Mouse (Mus musculus): ENCODE measurements around the gene Zmat1. TPM values are rescaled to one million over a fixed set of nuclear protein-coding genes. Genes with fewer than 3 reads are reported as not detected.
"Not testable (repeated sequence)": the region's sequence is repeated elsewhere in the genome, so short reads cannot be mapped to it uniquely, and the experiment has no call there.

Gene Zmat1
- polyA plus RNA-seq (2015; fragmentation: Nextera tagmentation; extraction: Ambion mirVana): 6.2 and 6.5 TPM in 2 replicates

DNA sequence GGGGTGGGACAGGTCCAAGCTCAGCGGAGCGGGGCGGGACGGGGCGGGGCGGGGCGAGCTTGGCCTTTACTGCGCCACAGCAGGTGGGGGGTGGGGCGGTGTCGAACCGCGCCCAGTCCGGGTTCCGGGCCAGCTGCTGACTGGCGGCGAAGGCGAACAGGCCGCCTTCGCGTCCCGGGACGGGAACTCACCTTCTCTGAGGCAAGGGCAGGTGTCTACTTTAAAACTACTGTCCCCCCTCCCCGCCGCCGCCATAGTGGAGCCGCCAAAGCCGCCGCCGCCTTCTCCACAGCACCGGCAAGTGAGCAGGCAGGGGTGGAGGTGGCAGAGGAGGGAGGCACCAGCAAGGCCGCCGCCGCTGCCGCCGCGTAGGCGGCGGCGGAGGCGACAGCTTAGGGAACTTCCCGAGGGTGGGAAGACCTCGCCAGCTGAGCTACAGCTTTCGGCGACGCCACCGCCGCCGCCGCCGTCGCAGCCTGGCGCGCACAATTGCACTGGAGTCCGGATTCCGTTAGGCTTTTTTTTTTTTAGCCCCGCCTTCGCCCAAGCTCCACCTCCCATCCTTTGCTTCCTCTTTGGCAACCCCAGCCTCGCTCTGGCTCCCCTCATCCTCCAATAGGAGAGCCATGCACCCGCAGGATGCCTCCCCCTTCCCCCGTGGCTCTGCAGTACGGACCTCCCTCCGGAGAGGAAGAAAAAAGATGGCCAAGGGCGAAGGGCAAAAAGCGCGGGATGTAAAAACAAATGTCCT lies at the start of gene Zmat1:
Zmat1 (minus strand) TSS at position 490 of the 751 bp plus-strand sequence.
- 19% methylated on average over 55 of the region's 65 CpGs for WGBS
- H3K9me3 ChIP-seq: no peaks in the 10 kb centered on the region
- peaks cover 18% of the 10 kb centered on the region for H3K27me3 ChIP-seq
- peak within 1 kb of the TSS; percentile 58 for H3K4me3 ChIP-seq
- peak; percentile 98 for ATAC-seq (ENCODE audit: insufficient number of reproducible peaks, low FRiP score, low TSS enrichment, low read depth)
- peak within 1 kb of the TSS; percentile 91 for H3K27ac ChIP-seq
- no peaks in the 10 kb centered on the region for H3K36me3 ChIP-seq
- H3K4me1 ChIP-seq: no peaks in the 10 kb centered on the region
- H3K4me2 ChIP-seq: peak within 1 kb of the TSS; percentile 35
- H3K9ac ChIP-seq: peak within 1 kb of the TSS; percentile 72

DNA sequence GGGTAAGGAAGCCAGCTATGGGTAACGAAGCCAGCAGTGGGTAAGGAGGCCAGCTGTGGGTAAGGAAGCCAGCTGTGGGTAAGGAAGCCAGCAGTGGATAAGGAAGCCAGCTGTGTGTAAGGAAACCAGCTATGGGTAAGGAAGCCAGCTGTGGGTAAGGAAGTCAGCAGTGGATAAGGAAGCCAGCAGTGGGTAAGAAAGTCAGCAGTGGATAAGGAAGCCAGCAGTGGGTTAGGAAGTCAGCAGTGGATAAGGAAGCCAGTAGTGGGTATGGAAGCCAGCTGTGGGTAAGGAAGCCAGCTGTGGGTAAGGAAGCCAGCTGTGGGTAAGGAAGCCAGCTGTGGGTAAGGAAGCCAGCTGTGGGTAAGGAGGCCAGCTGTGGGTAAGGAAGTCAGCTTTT lies 44.9 kb upstream of the Zmat1 start:
- H3K4me1 ChIP-seq; H3K4me2 ChIP-seq; H3K4me3 ChIP-seq; H3K27ac ChIP-seq; H3K9ac ChIP-seq; H3K36me3 ChIP-seq; ATAC-seq (ENCODE audit: insufficient number of reproducible peaks, low FRiP score, low TSS enrichment, low read depth); H3K9me3 ChIP-seq: not testable (repeated sequence)
- 68% methylated on average over 1 of the region's 1 CpGs for WGBS
- peaks cover 18% of the 10 kb centered on the region for H3K27me3 ChIP-seq

DNA sequence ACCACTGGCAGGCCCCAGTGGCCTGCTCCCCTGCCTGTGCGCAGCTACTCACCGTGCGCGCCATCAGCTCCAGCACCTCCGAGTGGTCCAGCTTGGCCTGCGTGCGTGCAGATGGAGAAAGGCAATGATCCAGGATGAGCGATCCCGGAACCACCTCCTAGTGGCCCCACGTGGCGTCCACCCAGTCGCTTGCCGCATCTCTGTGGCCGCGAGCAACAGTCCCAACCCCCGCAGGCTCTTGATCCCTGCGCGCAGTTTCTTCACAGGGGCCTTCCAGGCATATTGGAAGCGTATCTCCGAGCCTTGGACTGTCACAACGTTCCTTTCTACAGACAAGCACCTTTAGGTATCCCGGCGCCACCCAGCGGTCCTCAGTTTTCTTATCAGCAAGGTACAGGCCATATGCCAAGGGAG lies 27.0 kb upstream of the Zmat1 start:
- no peaks in the 10 kb centered on the region for H3K9me3 ChIP-seq
- H3K4me1 ChIP-seq: peaks cover 4% of the 10 kb centered on the region; the same call in 1 of the 2 replicates
- H3K27me3 ChIP-seq: peaks cover 20% of the 10 kb centered on the region
- H3K4me3 ChIP-seq: peak overlapping the region; percentile 22
- peak overlapping the region; percentile 46 for H3K4me2 ChIP-seq
- H3K27ac ChIP-seq: no peak overlapping the region
- no peak for ATAC-seq (ENCODE audit: insufficient number of reproducible peaks, low FRiP score, low TSS enrichment, low read depth)
- 27% methylated on average over 24 of the region's 24 CpGs for WGBS
- no peak overlapping the region for H3K9ac ChIP-seq
- no peaks in the 10 kb centered on the region for H3K36me3 ChIP-seq

DNA sequence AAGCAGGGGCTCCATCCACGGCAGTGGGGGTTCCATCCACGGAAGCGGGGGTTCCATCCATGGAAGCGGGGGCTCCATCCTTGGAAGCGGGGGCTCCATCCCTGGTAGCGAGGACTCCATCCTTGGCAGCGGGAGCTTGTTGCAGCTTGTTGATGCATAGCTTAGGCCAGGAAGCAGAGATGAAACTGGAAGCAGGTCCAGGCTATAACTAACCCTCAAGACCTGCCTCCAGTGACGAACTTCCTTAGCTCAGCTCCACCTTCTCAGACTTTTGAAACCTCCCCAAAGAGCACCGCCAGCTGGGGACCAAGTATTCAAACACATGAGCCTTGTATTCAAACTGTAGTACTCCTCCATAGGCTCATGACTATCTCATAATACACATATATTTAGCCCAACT lies 16.1 kb upstream of the Zmat1 start:
- Histone ChIP-seq H3K9me3 (no peaks in the 10 kb centered on the region), H3K4me1 (no peaks in the 10 kb centered on the region), H3K27ac (no peak overlapping the region), H3K4me3 (no peak overlapping the region), H3K27me3 (peaks cover 16% of the 10 kb centered on the region; the same call in 1 of the 2 replicates), H3K9ac (no peak overlapping the region), H3K4me2 (no peak overlapping the region), H3K36me3 (no peaks in the 10 kb centered on the region)
- WGBS: 81% methylated on average over 9 of the region's 9 CpGs
- ATAC-seq (ENCODE audit: insufficient number of reproducible peaks, low FRiP score, low TSS enrichment, low read depth): no peak

DNA sequence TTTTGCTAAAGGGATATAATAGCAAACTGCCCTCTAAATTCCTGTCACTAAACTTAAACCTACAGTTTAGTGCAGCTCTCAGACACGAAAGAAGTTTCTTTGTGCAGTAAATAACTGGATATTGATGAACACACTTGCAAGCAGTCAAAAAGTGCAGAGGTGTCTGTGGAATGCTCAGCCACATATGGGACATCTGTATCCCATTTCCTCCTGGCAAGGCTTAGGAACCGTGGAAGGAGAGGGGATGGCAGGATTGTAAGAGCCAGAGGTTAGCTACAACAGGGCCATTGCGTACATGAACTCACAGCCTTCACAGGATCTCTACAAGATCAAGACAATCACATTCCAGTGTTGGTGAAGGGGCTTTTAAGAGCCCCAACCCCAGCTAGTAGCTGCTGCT lies 2.4 kb upstream of the Zmat1 start:
- Histone ChIP-seq H3K9me3 (no peaks in the 10 kb centered on the region), H3K9ac (no peak overlapping the region), H3K4me1 (no peaks in the 10 kb centered on the region), H3K27ac (no peak overlapping the region), H3K36me3 (no peaks in the 10 kb centered on the region), H3K27me3 (peaks cover 20% of the 10 kb centered on the region), H3K4me2 (no peak overlapping the region), H3K4me3 (no peak overlapping the region)
- WGBS: 44% methylated on average over 3 of the region's 3 CpGs
- ATAC-seq (ENCODE audit: insufficient number of reproducible peaks, low FRiP score, low TSS enrichment, low read depth): no peak

DNA sequence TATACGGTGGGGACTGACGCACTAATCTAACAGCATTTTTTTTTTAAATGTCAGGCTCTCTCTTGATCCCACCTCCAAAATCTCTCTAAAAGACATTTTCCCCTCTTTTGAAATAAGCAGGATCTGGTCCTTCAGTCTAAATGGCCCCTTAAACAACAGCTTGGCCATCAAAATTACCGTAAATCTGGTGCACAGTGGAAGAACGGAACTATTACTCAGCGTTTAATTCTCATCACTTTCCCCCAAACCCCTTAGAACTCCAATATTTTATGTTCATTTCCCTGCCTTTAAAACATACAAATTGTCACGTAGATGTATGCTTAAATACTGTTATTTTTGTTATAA lies 434 bp upstream of the Zmat1 start:
- Histone ChIP-seq H3K9me3 (no peaks in the 10 kb centered on the region), H3K36me3 (no peaks in the 10 kb centered on the region), H3K4me2 (peak overlapping the region; percentile 35), H3K4me1 (no peaks in the 10 kb centered on the region), H3K27ac (peak overlapping the region; percentile 33; the same call in 1 of the 2 replicates), H3K9ac (no peak overlapping the region), H3K27me3 (peaks cover 18% of the 10 kb centered on the region), H3K4me3 (peak overlapping the region; percentile 58)
- WGBS: 33% methylated on average over 6 of the region's 6 CpGs
- no peak for ATAC-seq (ENCODE audit: insufficient number of reproducible peaks, low FRiP score, low TSS enrichment, low read depth)

DNA sequence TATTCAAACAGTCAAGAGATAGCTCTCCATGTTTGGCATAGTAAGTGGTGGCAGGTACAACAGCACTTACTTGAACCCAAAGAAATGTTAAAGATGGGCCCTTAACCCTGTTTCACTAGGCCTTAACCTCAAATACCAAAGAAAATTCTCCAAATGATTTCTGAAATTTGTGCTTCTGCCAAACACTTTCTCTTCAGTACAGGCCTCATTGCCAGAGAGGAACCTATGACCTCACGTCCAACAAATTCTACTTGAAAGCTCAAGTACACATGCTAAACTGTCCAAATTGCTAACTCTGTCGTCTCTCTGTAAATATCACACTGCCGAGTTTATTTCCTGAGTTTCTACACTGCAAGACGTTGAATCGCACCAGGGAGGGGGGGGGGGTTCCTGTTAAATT lies 988 bp downstream of the Zmat1 start:
- peaks cover 18% of the 10 kb centered on the region for H3K27me3 ChIP-seq
- H3K4me1 ChIP-seq: no peaks in the 10 kb centered on the region
- no peak for ATAC-seq (ENCODE audit: insufficient number of reproducible peaks, low FRiP score, low TSS enrichment, low read depth)
- peak overlapping the region; percentile 34 for H3K4me2 ChIP-seq
- H3K4me3 ChIP-seq: peak overlapping the region; percentile 58
- H3K9me3 ChIP-seq: no peaks in the 10 kb centered on the region
- no peak overlapping the region for H3K9ac ChIP-seq
- 23% methylated on average over 4 of the region's 5 CpGs for WGBS
- H3K36me3 ChIP-seq: no peaks in the 10 kb centered on the region
- H3K27ac ChIP-seq: no peak overlapping the region

DNA sequence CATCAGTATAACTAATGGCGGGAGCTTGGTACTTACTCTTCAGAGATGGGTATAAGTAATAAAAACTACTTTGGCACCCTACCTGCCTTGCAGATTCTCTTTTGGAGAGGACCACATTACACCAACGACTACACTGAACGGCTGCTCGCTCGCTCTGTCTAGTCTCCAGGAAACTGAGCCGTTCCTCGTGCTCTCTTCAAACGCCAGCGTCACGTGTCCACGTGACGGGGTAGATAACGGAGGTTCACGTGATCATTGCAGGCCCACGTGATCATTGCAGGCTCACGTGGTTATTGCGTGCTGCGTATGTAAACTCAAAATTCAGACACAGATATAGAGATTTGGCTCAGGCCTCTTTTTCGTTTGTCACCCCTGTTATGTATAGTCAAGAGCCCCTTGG lies 44.5 kb downstream of the Zmat1 start, which contains the start of gene Nxf2:
Nxf2 (minus strand) TSS at position 209 of the 400 bp plus-strand sequence.
- peaks cover 6% of the 10 kb centered on the region; the same call in 1 of the 2 replicates for H3K27me3 ChIP-seq

DNA sequence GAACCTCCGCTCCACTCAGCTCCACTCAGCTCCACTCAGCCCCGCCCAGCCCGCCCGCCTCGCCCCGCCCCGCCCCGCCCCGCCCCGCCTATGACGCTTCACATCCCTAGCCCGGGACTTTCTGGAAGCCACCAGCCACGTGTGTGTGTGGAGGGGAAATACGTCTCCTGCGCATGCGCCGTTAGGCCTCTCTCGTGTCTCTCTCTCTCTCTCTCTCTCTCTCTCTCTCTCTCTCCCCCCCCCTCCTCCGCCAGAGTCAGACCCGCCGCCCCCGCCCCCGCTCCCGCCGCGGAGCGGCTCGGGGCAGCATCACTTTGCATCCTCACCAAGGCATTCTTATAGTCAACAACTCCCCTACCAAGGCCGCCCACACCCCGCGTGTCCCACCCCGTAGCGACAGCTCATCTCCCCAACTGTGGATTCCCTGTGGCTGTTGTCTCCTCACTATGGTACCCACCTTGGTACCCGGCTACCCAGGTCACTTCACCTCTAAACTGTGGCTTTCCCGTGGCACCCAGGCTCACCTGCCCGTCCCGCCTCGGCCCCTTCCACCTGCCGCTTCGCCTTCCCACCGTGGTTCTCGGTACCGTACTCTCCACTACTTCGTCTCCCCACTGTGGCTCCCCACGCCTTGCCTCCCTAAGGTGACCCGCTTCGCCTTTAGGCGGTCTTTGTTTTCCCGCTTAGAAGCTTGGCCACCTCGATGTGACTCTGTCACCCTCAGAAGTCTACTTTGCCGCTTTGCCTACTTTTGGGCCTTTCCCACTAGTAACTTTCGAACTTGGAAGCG lies 45.5 kb downstream of the Zmat1 start:
- H3K9ac ChIP-seq: no peak overlapping the region
- ATAC-seq (ENCODE audit: insufficient number of reproducible peaks, low FRiP score, low TSS enrichment, low read depth): peak; percentile 79
- peaks cover 10% of the 10 kb centered on the region; the same call in 1 of the 2 replicates for H3K27me3 ChIP-seq
- H3K4me1 ChIP-seq: no peaks in the 10 kb centered on the region
- H3K27ac ChIP-seq: no peak overlapping the region
- H3K4me3 ChIP-seq: peak overlapping the region; percentile 32
- 53% methylated on average over 42 of the region's 53 CpGs for WGBS
- H3K36me3 ChIP-seq: no peaks in the 10 kb centered on the region
- peak overlapping the region; percentile 42 for H3K4me2 ChIP-seq
- no peaks in the 10 kb centered on the region for H3K9me3 ChIP-seq

More for the DNA sequence above, 44.5 kb downstream of the Zmat1 start, which contains the start of gene Nxf2:
- no peak for ATAC-seq (ENCODE audit: insufficient number of reproducible peaks, low FRiP score, low TSS enrichment, low read depth)
- H3K4me2 ChIP-seq: peak within 1 kb of the TSS; percentile 42
- H3K27ac ChIP-seq: no peak within 1 kb of the TSS
- WGBS: 88% methylated on average over 19 of the region's 19 CpGs
- H3K4me3 ChIP-seq: peak within 1 kb of the TSS; percentile 32
- no peaks in the 10 kb centered on the region for H3K36me3 ChIP-seq
- H3K9ac ChIP-seq: no peak within 1 kb of the TSS
- H3K9me3 ChIP-seq: no peaks in the 10 kb centered on the region
- no peaks in the 10 kb centered on the region for H3K4me1 ChIP-seq

DNA sequence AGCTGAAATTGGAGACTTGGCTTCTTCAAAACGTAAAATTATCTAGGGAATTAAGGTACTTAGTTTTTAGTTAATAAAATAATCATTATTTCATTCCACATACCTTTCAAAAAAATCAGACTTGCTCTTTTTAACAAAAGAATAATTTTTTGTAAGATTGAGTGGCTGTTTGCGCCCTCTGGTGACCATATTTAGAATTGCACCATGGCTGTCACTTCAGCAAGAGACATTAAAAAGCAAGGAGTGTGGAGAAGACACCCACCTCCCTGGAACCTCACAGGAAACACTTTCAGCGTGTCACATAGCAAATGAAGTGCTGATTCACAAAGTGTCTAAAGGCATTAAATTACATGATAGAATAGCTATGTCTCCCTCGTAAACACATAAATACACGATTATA lies 78.6 kb downstream of the Zmat1 start:
- Histone ChIP-seq H3K4me3 (no peak overlapping the region), H3K9me3 (no peaks in the 10 kb centered on the region), H3K27me3 (peaks cover 4% of the 10 kb centered on the region; the same call in 1 of the 2 replicates), H3K9ac (no peak overlapping the region), H3K4me1 (no peaks in the 10 kb centered on the region), H3K27ac (no peak overlapping the region), H3K4me2 (no peak overlapping the region), H3K36me3 (no peaks in the 10 kb centered on the region)
- 37% methylated on average over 5 of the region's 5 CpGs for WGBS
- ATAC-seq (ENCODE audit: insufficient number of reproducible peaks, low FRiP score, low TSS enrichment, low read depth): no peak

DNA sequence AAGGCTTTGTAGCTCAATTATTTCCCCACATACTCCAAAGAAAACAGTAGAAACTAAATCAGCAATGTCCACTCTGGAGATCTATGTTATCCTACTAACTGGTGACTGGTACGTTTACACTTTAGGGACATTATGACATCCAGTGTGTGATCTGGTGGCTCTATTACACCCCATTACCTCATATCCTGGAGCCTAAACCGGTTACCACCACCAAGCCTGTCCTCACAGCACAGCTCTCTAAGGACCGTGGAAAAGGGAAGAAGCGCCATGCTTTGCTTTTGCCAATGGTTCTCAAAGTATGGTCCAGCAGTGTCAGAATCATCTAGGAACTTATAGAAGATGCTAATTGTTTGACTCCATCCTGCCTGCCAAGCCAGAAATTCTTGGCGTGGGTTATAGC lies 79.1 kb downstream of the Zmat1 start:
- no peak overlapping the region for H3K4me2 ChIP-seq

DNA sequence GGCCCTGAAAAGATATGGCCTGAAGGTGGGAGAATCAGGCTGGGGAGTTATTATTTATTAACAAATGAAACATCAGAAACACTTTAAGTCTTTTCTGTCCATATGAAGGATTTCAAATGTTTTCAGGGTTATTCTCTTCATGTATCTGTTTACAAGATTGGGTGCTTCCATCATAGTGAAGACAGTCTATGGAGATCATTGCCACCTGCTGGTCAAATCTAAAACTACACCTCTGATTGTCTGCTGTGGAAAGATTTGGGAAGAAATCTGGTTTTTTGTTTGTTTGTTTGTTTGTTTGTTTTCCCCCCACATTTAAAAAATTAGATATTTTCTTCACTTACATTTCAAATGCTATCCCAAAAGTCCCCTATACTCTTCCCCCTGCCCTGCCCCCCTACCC lies 84.0 kb downstream of the Zmat1 start:
- Histone ChIP-seq H3K36me3 (no peaks in the 10 kb centered on the region), H3K27ac (no peak overlapping the region), H3K4me2 (no peak overlapping the region), H3K9ac (no peak overlapping the region), H3K4me1 (no peaks in the 10 kb centered on the region), H3K4me3 (no peak overlapping the region), H3K9me3 (no peaks in the 10 kb centered on the region), H3K27me3 (peaks cover 4% of the 10 kb centered on the region; the same call in 1 of the 2 replicates)
- ATAC-seq (ENCODE audit: insufficient number of reproducible peaks, low FRiP score, low TSS enrichment, low read depth): no peak

More for the DNA sequence above, 79.1 kb downstream of the Zmat1 start:
- Histone ChIP-seq H3K27ac (no peak overlapping the region), H3K9ac (no peak overlapping the region), H3K4me1 (no peaks in the 10 kb centered on the region), H3K4me3 (no peak overlapping the region), H3K9me3 (no peaks in the 10 kb centered on the region), H3K27me3 (peaks cover 4% of the 10 kb centered on the region; the same call in 1 of the 2 replicates), H3K36me3 (no peaks in the 10 kb centered on the region)
- 76% methylated on average over 5 of the region's 5 CpGs for WGBS
- ATAC-seq (ENCODE audit: insufficient number of reproducible peaks, low FRiP score, low TSS enrichment, low read depth): no peak
